Comparison of ENCODE assay signal across 7 mouse cellular contexts in the genomic region with DNA sequence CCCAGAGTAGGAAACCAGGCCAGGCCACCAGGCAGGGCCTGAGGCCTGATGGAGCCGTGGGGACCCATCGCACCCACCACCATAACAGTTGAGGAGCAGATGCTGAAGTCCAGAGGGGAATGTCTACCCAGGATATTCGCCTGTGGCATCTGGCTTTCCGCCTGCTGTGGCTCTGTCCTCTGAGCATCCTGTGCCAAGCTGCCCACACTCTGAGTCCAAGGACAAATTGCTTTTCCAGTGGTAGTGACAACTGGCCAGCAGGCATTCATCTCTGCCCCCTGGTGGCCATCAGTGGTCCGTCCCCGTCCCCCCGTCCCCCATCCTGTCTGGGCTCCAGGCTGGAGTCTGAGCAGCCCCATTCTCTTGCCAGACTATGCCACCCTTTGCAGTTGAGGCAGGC. TPM values are rescaled to one million over a fixed set of nuclear protein-coding genes. Genes with fewer than 3 reads are reported as not detected.
DNase-seq lines count a peak whose midpoint lies in the region; ATAC-seq and TF ChIP-seq lines count a peak whose summit lies in the region.

No protein-coding gene starts in this region.

- H3K9me3 ChIP-seq in forebrain, embryonic 11.5 days (ENCODE audit: control insufficient read depth, low read length): no peaks in the 10 kb centered on the region
- H3K9me3 ChIP-seq in liver, postnatal 0 days (ENCODE audit: low read length): no peaks in the 10 kb centered on the region

- no peak for ATAC-seq in forebrain, embryonic 11.5 days (replicated peaks; ENCODE audit: low FRiP score)
- ATAC-seq in liver, postnatal 0 days: 0 out of 2 replicates have a peak, but pooled peaks have one; percentile 44

- no peak overlapping the region for H3K4me3 ChIP-seq in forebrain, embryonic 11.5 days (ENCODE audit: low read depth, low read length)
- H3K4me3 ChIP-seq in liver, postnatal 0 days (ENCODE audit: low read depth, low read length): no peak overlapping the region

- 55% methylated on average over 7 of the region's 7 CpGs for WGBS in forebrain, embryonic 11.5 days
- 55% methylated on average over 7 of the region's 7 CpGs for WGBS in liver, postnatal 0 days (ENCODE audit: insufficient replicate concordance)

- H3K27ac ChIP-seq in forebrain, embryonic 11.5 days (ENCODE audit: low read depth, low read length): no peak overlapping the region
- H3K27ac ChIP-seq in liver, postnatal 0 days (ENCODE audit: low read depth): no peak overlapping the region

- H3K4me2 ChIP-seq in forebrain, embryonic 11.5 days (ENCODE audit: low read depth, low read length, severe bottlenecking): no peak overlapping the region
- no peak overlapping the region for H3K4me2 ChIP-seq in liver, postnatal 0 days (ENCODE audit: low read depth, low read length)

- no peaks in the 10 kb centered on the region for H3K36me3 ChIP-seq in forebrain, embryonic 11.5 days (ENCODE audit: control insufficient read depth, insufficient read depth, low read length)
- H3K36me3 ChIP-seq in liver, postnatal 0 days (replicated peaks; ENCODE audit: insufficient read depth, low read length): peaks cover 22% of the 10 kb centered on the region

- no peaks in the 10 kb centered on the region for H3K27me3 ChIP-seq in forebrain, embryonic 11.5 days (ENCODE audit: control insufficient read depth, insufficient read depth, low read length)
- no peaks in the 10 kb centered on the region for H3K27me3 ChIP-seq in liver, postnatal 0 days (ENCODE audit: insufficient read depth, low read length)

- DNase-seq in right cerebral cortex, postnatal 14 days: peak; percentile 64
- no peak for DNase-seq in right cerebral cortex, postnatal 36 days (ENCODE audit: low spot score in 2 of 2)
- peak; percentile 84 to 91 for DNase-seq in adrenal gland, postnatal 36 days
- DNase-seq in forebrain, embryonic 11.5 days (ENCODE audit: low spot score): peak; percentile 79
- DNase-seq in induced T-regulatory cell, adult 2 months (ENCODE audit: low read depth): peak; percentile 10
- DNase-seq in liver, postnatal 0 days: peak; percentile 71
- peak; percentile 46 for DNase-seq in skeletal muscle tissue, adult 2 months (ENCODE audit: low read depth, low spot score)

- no peak for TF ChIP-seq EP300 in liver, postnatal 0 days (IDR thresholded peaks at IDR 0.05; ENCODE audit: low read depth)

- H3K9ac ChIP-seq in forebrain, embryonic 11.5 days (ENCODE audit: low read length): no peak overlapping the region
- no peak overlapping the region for H3K9ac ChIP-seq in liver, postnatal 0 days (replicated peaks)

- peaks cover 20% of the 10 kb centered on the region for H3K4me1 ChIP-seq in forebrain, embryonic 11.5 days (replicated peaks; ENCODE audit: control insufficient read depth, insufficient read depth, low read length)
- no peaks in the 10 kb centered on the region for H3K4me1 ChIP-seq in liver, postnatal 0 days (ENCODE audit: insufficient read depth)

- peak; percentile 85 for TF ChIP-seq CTCF in liver, postnatal 0 days (IDR thresholded peaks at IDR 0.05; ENCODE audit: low read depth)

RNA-seq across cellular contexts. Expression of a gene that starts 23.0 kb away (rescaled TPM):
- total RNA-seq in adrenal gland, postnatal 36 days (2021): 1 to 10 TPM in 1 of 2 experiments, under 1 TPM in 1; 0.66 to 1.4 TPM
- 8.6 and 11.1 TPM in 2 replicates for polyA plus RNA-seq in forebrain, embryonic 11.5 days (2014; fragmentation: Nextera tagmentation; extraction: Ambion mirVana)
- polyA plus RNA-seq in liver, postnatal 0 days (2015; fragmentation: Nextera tagmentation; extraction: Ambion mirVana): 8.3 and 9.3 TPM in 2 replicates

Comparison
In these comparisons a context has a peak if more than half of its experiments do, and no peak if none do; other contexts are left out.
1. DNase-seq: peak in right cerebral cortex, postnatal 14 days (single experiment), adrenal gland, postnatal 36 days (2 of 2), forebrain, embryonic 11.5 days (single experiment), induced T-regulatory cell, adult 2 months (single experiment), liver, postnatal 0 days (single experiment) and skeletal muscle tissue, adult 2 months (single experiment); none in right cerebral cortex, postnatal 36 days (0 of 2).